Mouse (Mus musculus): ENCODE data around the gene Jph3. TPM values are rescaled to one million over a fixed set of nuclear protein-coding genes. Genes with fewer than 3 reads are reported as not detected.

Jph3 gene
- polyA plus RNA-seq (2012; rRNA removed) = 42.0 and 47.5 TPM in 2 replicates

DNA sequence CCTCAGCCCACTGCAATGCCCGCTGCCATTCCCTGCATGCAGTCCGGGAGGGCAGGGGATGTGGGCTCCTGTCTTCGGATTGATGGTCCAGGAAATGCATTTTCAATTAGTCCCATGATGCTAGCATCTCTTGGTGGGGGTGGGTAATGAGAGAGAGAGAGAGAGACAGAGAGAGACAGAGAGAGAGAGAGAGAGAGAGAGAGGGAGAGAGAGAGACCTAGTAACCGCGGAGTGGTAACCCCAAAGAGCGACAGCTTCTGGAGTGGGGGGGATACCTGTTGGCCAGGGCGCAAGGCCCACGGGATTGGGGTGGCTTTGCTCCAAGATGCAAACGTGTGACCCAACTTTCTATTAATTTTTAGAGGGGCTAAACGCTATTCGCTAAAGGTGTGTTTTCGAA lies at the start of gene Jph3:
Jph3 (plus strand) TSS at position 301 of the 400 bp plus-strand sequence.

DNA sequence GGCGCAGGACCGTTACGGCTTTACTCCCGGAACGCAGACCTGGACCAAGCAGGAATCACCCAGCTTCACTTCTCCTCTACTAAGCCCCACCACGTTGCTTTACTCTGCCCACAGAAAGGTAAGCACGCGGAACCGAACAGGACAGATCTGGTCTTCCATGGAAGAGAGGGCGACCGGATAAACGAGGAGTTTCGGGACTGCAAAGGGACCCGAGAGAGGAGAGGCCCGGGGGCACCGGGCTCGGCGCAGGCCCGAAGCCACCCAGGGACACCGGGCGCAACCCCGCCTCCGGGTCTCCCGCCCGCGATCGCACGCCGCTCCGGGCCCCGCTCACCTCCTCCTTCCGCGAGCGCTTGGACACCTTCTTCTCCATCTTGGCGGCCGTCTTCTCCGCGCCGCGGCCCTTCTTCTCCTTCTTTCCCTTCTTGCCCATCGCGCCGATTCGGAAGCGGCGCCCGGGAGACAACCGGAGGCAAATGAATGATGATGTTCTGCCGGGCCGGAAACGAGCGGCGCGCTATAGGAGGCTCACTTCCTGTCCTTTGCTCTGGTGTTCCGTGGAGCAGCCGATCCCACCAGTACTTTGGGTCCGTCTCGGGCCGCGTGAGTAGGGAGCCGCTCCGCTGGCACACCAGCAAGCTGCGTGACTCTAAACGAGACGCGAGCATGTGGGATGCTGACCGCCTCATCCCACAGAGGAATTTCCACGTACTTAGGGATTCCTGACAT lies 99.8 kb downstream of the Jph3 start, which contains the start of gene Klhdc4:
Klhdc4 (minus strand) TSS at position 522 of the 729 bp plus-strand sequence.

Other genes with a start within 250 kb of the Jph3 start
- 0.05 and 0.17 TPM in 2 replicates for gene 1700018B08Rik, start 185.3 kb upstream of the Jph3 start, polyA plus RNA-seq (2012; rRNA removed)
- gene Fbxo31, start 150.8 kb upstream of the Jph3 start, polyA plus RNA-seq (2012; rRNA removed) = 37.9 and 41.6 TPM in 2 replicates
- 74.1 and 93.8 TPM in 2 replicates for gene Map1lc3b, start 139.3 kb upstream of the Jph3 start, polyA plus RNA-seq (2012; rRNA removed)
- gene Zcchc14, start 76.7 kb upstream of the Jph3 start, polyA plus RNA-seq (2012; rRNA removed) = 58.1 and 71.8 TPM in 2 replicates
- 48.2 and 48.8 TPM in 2 replicates for gene Klhdc4, start 99.9 kb downstream of the Jph3 start, polyA plus RNA-seq (2012; rRNA removed)
- 86.1 and 93.8 TPM in 2 replicates for gene Slc7a5, start 178.1 kb downstream of the Jph3 start, polyA plus RNA-seq (2012; rRNA removed)
- 0.52 and 0.67 TPM in 2 replicates for gene Car5a, start 215.3 kb downstream of the Jph3 start, polyA plus RNA-seq (2012; rRNA removed)
- 93.0 and 98.2 TPM in 2 replicates for gene Banp, start 220.1 kb downstream of the Jph3 start, polyA plus RNA-seq (2012; rRNA removed)